Mouse (Mus musculus) urinary bladder, postnatal 4 days (tissue): ENCODE results near the gene Sdc1.

ENCODE experiments used
- DNase-seq, 2 experiments: peaks; one replicate each; pipeline ENCODE4 v3.0.0; 2021 to 2022; ENCODE audit warnings: low spot score in 2 of 2

Gene Sdc1

DNA sequence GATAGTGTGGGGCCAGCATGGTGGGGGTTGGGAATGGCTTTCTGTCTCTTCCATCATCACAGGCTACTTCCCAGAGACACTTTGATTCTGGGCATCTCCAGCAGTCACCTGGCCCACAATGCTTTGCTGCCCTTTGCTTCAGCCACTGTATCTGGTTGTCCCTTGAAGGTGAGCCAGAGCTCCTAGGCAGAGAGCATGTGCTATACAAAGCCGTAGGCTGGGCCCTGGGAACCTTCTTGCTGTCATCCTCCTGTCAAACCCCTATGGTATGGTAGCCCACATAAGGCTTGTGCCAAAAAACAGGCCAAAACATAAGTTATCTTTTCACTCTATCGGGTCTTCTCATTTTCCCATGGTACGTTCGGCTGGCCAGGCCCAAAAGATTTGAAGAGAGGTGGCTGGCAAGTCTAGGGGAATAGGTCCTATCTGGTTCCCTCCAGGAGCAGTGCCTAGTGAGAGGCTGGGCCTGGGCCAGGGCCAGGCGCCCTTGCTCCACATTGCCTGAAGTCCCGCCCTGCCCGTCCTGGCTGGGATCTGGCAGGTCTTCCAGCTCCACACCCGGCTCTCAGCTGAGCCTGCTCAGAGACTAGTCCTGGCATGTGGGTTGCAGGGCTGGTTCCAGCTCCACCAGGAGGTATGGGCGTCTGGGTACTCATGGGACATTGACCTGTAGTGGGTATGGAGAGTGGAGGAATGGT lies 10.7 kb downstream of the Sdc1 start:
- DNase-seq, result peak; percentile 70 to 71

DNA sequence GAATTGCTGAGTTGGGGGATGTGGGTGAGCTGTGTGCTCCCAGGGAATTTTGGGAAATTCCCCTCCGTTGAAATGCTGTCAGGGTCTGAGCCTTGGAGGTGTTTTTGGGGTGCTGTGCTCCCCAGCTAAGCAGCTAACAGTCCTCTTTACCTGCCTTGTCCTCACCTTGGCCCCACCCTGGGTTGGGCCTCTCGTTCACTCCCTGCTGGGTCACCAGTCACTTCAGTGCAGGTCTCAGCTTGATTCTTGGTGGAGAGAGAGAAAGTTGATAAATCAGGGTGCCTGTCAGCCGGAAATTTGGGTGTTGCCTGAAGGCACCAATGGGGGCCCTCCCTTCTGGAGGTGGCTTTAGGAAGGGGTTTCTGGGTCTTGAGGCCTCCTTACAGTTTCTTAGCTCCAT lies 11.4 kb downstream of the Sdc1 start:
- DNase-seq, result peak in 1 of 2 experiments; percentile 41

DNA sequence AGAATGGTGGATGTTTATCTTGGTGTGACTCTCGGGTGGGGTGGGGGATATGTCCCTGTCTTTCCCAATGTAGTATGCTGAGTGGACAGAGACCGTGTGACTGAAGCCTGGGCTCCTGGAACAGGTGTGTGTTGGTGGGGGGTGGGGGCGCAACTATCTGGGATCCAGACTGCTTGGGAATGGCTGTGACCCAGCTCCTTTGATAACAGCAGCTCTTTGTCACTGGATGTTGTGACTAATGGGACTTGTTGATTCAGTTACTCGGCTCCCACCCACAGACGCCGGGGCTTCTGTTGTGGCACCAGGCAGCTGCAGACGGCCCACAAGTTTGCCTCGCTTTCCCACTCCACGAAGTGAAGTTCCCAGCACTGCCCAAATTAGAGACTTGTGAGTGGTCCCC lies 13.1 kb downstream of the Sdc1 start:
- DNase-seq, result no peak

DNA sequence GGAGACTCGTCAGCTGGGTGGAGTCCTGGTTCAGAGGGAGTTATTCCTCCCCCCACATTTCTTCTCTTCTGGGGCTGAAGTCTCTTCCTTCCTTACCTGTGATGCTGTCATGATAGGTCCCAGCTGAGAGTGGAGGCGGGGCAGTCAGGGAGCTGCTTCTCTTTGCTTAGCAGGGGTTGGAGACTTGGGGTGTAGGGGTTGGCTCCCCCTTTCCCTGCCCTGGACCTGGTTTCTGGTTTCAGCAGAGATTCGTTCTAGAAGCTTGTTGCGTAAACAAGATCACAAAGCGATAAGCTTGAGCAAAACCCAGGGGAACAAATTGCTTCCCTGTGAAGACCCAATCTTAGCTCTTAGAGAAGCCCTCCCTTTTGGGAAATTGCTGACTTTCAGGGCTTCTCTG lies 15.4 kb downstream of the Sdc1 start:
- DNase-seq, result no peak

DNA sequence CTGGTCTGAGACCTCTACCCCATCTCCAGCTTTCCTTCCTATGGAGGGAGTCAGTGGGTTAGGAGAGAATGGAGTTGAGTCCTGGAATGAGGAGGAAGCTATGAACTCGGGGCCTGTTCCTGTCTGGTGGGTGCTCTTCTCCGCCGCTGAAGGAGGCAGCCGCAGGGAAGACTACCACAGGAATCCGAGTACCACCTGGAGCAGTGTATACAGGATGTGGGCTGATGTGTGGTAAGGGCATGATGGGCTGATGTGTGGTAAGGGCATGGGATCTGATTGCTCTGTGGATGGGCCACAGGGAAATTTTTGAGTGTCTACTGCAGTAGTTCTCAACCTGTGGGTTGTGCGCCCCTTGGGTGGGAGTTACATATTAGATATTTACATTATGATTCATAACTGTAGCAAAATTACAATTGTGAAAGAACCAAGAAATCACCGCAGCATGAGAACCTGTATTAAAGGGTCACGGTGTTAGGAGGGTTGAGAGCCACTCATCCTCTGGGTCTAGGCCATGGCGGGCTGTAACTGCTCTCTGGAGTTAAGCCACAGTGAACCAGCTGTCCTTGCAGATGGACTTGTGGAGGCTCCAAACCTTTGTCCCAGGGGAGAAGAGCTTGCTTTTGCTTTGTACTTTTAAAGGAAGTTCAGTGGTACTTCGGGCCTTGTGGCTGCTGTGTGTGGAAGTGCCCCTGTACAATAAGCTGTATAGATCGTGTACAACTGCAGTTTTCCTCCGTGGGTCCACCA lies 16.0 kb downstream of the Sdc1 start:
- no peak for DNase-seq

DNA sequence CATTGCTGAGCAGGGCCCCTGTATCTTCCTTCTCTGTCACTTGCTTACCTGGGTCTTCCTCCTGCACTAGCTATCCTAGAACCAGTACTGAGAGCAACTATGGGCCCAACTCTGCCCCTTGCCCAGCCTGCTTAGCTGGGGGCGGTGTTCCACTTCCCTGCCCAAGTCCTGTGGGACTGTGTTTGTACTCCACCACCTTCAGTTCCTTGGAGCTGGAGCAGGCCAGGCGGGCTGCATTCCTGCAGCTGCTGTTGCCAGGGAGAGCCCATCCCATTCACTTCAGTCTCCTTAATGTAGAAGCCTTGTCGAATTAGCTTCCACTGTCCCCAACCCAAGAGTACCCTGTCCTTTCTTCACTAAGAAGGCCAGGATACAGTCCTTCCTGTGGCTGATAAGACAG lies 17.3 kb downstream of the Sdc1 start:
- no peak for DNase-seq

DNA sequence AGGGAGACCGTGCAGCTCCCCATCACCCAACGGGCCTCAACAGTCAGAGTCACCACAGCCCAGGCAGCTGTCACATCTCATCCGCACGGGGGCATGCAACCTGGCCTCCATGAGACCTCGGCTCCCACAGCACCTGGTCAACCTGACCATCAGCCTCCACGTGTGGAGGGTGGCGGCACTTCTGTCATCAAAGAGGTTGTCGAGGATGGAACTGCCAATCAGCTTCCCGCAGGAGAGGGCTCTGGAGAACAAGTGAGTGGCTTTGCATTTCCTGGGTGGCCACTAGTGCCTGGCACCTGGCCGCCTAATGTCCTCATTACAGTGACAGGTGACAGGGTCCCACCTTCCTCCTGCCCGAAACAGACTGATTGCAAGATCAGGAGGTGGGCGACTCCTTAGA lies 19.5 kb downstream of the Sdc1 start:
- no peak for DNase-seq

DNA sequence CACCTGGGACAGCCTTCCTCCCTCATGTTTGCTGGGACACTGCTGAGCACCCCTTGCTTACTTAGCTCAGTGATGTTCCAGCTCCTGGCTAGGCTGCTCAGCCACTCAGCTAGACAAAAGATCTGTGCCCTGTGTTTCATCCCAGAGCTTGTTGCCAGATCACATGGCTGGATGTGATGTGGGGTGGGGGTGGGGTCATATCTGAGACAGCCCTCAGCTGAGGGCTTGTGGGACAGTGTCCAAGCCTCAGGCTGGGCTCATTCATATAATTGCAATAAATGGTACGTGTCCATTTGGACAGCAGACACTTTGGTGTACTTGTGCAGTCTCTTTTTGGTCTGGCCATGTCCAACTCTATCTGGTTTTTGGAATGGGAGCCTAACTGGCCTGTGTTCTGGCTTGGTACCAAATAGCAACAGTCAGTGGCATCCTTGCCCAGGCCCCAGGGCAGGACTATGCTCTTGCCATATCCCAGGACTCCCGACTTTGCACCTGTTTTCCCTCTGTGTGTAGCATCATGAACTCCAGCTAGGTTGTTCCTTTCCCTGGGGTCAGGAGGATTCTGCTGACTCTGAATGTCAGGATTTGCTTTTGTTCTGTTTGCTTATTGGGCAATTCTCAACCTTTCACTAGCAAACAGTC lies 22.4 kb downstream of the Sdc1 start:
- DNase-seq, result no peak

DNA sequence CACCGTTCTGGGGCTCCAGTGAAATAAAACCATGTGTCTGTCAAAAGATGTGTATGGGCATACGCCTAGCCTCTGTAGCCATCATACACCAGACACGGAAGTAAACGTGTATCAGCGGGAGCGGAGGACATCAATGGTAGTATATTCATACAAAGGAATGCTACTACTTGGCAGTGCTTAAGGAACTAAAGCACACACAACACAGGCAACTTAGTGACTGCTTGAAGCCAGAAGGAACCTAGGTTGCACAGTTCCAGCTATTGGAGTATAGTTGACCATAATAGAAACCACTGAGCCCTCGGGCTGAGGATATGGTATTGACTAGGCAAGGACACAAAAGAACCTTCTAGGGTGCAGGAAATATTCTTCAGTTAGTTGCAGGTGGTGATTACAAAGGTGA lies 26.8 kb downstream of the Sdc1 start:
- no peak for DNase-seq

DNA sequence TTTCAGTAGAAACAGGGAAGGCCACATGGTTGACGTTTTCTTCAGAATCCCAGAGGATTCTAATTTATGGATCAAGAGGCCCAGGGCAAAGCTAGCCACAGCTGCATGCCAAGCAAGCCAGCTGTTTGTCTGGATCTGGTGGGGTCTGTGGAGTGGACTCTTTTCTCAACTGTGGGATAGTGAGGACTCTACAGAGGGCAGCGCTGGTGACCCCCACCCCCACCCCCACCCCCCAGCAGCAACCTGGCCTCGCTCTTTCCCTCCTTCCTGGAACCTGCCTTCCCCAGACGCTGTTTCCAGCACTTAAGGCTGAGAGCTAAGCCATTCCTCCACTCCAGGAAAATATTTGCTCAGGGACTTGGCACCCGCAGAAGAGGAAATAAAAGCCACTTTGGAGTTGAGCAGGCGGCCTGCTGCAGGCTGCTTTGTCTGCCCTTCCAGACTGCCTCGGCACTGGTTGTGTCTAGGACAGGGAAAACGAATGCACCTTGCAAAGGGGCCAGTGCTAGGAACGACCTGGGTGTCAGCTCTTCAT lies 27.4 kb downstream of the Sdc1 start:
- no peak for DNase-seq

DNA sequence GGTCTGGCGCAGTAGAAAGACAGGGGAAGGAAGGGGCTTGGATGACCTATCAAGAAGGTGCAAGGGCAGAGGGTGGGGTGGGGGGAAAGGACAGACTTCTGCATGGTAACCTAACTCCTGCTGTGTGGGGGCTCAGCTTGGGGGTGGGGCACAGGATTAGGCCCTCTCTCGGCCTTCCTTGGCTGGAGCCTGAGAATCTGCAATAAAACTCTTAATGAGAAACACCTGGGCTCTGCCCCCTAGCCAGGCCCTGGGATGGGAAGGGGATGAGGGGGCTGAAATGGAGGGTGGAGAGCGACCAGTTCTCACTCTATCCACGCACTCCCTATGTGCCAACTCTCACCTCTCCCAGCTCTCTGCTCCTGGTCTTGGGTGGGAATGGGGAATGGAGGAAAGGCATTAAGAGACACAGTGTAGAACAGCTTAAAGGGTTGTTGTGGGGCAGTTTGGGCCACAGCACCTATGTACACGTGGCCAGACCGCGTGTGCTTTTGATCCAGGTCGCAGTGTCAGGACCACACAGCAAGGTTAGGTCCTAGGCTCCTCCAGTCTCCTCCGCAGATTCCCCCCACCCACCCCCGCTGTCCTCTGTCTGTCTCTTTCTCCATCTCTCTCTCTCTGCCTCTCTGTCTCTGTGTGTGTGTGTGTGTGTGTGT lies 32.4 kb downstream of the Sdc1 start:
- DNase-seq, result no peak

DNA sequence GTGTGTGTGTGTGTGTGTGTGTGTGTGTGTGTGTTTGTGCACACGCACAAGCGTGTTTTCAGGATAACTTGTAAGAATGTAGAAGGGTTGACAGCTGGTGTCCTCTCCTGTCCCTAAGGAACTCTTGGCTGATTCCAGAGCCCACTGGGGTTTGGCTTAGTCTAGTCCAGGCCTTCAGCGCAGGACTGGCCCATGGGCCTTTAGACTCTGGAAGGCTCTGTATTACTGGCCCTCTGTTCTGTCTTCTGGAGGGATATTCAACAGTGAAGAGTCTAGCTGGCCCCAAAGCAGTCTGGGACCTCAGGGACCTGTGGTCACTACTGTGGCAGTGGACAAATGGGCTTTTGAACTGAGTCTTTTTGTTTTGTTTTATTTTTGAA lies 32.9 kb downstream of the Sdc1 start:
- DNase-seq, result no peak

DNA sequence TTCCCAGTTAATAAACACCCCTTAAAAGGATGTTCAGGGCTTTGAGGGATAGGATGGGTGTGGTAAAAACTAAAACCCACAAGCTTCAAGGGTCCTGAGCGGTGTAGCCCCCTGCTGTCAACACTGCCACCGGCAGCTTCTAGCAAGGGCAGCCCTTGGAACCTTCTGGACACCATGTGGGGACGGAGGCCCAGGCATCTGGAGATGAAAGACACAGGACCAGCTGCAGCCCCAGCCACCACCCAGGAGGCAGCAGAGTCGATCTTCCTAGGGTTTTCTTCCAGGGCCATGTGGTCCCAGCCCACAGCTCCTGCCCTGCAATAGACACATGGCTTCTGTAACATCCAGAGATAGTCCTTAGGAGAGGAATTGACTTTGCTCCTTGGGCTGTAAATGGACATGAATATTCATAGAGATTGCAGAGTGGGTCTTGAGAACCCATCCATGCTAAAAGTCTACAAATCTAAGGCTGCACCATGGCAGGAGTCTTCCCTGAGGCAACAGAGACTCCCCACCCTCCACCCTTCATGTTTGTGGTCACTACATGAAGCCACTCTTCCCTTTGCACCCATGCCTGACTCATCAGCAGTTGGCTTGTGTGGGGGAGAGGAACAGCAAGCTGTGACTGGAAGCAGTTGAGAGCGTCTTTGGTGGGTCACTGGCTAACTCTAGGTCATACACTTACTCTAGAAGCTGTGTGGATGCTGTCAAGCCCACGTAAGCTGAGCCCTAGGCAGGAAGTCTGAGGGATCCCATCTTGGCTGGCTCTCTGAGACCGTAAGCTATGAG lies 34.0 kb downstream of the Sdc1 start:
- no peak for DNase-seq

DNA sequence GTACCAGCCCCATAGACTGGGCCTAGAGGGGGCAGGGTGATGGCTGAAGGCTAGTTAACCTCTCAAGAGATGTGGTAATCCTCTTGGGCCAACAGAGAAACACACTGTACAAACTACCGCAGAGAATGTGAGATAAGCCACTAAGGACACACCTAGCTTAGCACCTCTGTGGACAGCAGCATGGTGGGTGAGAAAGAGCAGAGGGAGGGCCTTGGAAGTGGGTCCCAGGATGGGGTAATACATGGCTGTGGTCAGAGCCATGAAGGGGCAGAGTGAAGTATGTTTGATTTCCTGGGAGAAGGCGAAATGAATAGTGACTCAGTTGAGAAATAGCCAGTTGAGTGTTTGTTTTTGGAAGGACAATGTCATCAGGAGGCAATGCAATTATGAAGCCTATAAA lies 38.0 kb downstream of the Sdc1 start:
- DNase-seq, result no peak

DNA sequence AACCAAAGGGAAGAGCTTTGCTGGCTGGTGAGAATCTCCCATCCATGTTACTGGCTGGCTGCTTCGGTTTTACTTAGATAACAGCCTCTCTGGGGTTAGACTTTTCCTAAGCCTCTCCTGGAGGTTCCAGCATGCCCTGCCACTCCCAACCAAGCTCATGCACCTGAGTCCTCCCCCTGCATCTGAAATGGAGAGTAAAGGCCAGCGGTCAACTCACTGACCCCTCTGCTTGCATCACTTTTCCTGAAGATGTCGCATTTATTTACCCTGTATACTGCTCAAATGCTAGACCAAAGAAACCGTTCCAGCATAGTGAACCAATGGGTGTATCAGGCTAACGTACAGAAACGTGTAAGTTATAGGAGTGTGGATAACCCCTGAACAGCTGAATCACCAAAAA lies 38.5 kb downstream of the Sdc1 start:
- no peak for DNase-seq

DNA sequence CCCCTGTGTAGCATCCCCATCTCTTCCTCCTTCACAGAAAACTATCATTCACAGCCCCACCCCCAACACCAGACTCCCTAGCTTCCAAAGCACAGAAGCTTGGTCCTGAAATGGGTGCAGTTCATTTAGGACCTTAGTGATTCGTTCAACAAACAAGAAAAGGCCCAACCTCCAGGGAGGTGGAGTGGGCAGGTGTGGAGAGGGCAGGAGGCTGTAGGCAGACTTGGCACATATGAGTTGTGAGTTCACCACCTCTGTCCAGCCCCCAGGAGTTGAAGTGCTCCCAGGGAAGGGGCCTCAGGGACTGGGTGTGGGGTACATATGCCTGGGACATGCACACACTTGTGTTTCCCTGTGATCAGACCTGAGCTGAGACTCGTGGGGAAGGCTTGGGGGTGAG lies 39.8 kb downstream of the Sdc1 start:
- DNase-seq, result no peak

DNA sequence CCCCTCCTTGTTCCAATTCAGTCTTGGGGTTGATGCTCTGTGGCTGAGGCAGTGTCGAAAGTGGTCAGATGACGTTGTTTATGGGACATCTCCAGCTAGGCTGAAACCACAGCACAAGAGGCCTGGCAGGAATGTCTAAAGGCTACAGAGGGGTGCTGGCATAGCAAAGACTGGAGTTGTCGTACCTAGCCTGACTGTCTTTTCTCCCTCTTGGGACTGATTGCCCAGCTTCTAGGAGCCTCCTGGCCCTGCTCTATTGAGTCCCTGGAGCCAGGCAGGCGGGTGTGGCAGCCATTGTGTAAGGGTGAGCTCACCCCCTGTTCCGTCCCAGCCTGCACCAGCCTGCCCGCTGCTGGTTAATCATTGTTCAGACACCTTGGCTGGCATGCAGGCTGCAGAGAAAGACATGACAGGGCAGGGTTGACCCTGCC lies 40.3 kb downstream of the Sdc1 start:
- DNase-seq, result peak; percentile 70 to 71

DNA sequence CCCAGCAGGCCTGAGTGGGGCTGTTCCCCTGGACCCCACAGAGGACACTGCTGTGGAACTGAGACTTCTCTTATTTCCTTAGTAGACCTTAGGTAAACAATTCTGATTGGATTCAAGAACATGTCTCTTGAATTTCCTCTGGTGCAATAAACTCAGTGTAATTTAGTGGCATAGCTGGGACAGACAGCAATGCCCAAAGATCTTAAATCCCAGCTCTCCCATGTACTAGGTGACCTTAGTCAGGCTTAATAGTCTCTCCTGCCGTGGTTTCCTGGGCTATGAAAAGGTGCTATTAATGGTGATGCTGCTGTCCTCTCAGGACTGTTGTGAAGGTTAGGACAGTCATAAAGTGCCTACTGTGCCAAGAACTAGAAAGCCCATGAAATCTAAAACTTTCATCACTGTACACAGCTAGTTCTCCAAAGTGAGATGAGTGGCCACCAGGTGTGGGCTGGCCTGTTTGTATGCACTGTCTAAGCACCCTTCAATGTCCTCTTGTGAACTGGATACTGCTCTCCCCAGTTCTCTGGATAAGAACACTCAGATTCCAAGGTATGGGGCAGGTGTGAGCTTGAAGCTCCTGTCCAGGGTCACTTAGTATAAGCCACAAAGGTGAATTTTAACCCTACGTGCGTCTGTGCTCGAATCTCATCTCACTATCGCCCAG lies 40.9 kb downstream of the Sdc1 start:
- DNase-seq, result no peak

DNA sequence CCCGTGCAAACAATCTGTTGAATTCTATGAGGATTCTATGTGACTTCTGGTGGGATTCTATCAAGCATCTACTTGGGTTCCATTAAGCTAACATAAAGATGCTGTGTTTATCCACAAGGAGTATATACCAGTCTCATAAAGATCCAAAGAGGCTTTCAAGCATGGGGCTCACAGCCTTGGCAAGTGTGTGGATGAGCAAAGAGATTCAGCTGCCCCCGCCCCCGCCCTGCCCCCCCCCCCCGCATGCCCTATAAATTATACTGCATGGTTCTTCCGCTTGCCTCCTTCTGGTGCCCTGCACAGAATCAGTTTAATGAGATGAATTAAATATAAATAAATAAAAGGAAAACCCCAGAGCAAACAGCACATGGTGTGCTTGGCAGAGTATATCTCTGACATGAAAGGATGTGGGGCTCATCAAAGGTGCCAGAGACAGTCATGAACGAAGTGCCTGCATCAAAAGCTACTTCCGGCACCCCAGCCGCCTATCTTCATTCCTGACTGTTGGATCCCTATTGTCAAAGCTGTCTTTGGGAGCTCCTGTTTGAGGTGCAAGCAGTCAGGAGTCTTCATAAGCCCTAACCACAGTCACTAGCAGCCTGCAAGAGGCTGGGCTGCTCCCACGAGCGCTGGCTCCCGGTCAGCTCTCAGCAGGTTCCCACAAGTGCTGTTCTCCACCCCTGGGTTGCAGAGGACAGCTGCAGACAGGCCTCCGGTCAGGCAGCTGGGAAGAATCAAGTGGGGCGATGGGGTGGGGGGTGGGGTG lies 46.5 kb downstream of the Sdc1 start:
- DNase-seq, result peak; percentile 58 to 66

DNA sequence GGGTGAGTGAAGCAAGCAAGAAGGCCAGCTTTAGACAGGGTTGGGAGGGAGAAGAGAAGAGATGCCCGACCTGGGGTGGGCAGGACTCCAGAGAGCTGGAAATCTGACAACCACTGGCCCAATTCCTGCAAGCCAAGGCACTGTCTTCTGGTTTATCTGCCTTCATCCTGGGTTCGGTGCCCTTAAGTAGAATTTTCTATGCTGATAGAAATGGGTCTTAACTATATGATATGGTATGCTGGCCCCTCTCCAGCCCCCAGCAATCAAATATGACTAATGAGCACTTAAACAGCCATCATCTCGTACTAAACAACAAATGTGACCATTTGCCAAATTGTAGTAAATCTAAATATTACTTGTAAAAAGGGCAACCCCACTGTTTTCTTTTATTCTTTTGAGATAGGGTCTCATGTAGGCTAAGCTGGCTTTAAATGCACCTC lies 47.1 kb downstream of the Sdc1 start:
- no peak for DNase-seq
